Mouse (Mus musculus) limb, embryonic 11.5 days (tissue): ENCODE measurements at regions not wholly inside any gene's neighbourhood (a gene's known extent, or its start where the extent isn't known, plus 50 kb on each side); places are given as distances from the start of the nearest gene placed in this dataset.
A peak's percentile ranks its signal among the peaks of the same experiment; 100 is the strongest.

Experiments used
- ATAC-seq: fragments of 200-750 bp; cut with Nextera tagmentation; 2 replicates; pipeline ENCODE4 v1.8.0; 2017; ENCODE audit warnings: low read depth; ENCODE audit not compliant: insufficient number of reproducible peaks, low FRiP score, low TSS enrichment
- DNase-seq: peaks from one replicate; pipeline ENCODE4 v3.0.0-alpha.2; 2015; ENCODE audit warnings: low spot score
- H3K27ac ChIP-seq: fragments of 300-500 bp; sonication (generic); replicated peaks from 2 replicates; pipeline ENCODE4 v1.5.1; 2014; ENCODE audit warnings: low read depth, mild to moderate bottlenecking, low read length
- H3K27me3 ChIP-seq: fragments of 300-500 bp; sonication (generic); 2 replicates; pipeline ENCODE4 v1.6.1; 2014; ENCODE audit warnings: mild to moderate bottlenecking, low read length, mixed read lengths; ENCODE audit not compliant: control insufficient read depth, insufficient read depth
- H3K36me3 ChIP-seq: fragments of 300-500 bp; sonication (generic); 2 replicates; pipeline ENCODE4 v1.6.1; 2014; ENCODE audit warnings: mild to moderate bottlenecking, low read length, moderate library complexity, mixed read lengths; ENCODE audit not compliant: control insufficient read depth, insufficient read depth
- H3K4me1 ChIP-seq: fragments of 300-500 bp; sonication (generic); 2 replicates; pipeline ENCODE4 v1.6.1; 2014; ENCODE audit warnings: low read length, mixed read lengths; ENCODE audit not compliant: control insufficient read depth, insufficient read depth
- H3K4me2 ChIP-seq: fragments of 300-500 bp; sonication (generic); 2 replicates; pipeline ENCODE4 v1.6.1; 2014; ENCODE audit warnings: low read depth, mild to moderate bottlenecking, moderate library complexity; ENCODE audit not compliant: severe bottlenecking
- H3K4me3 ChIP-seq: fragments of 300-500 bp; sonication (generic); 2 replicates; pipeline ENCODE4 v1.5.1; 2014; ENCODE audit warnings: low read depth, low read length
- H3K9ac ChIP-seq: fragments of 300-500 bp; sonication (generic); 2 replicates; pipeline ENCODE4 v1.6.1; 2014; ENCODE audit warnings: mild to moderate bottlenecking, low read length
- H3K9me3 ChIP-seq: fragments of 300-500 bp; sonication (generic); 2 replicates; pipeline ENCODE4 v1.6.1; 2016; ENCODE audit warnings: low read length; ENCODE audit not compliant: control insufficient read depth
- WGBS: fragments of 180-500 bp; shearing (Covaris S2); extraction: QIAGEN DNeasy Blood & Tissue Kit; methylation state at CpG from one replicate; pipeline ENCODE4 v1.1.7; 2014; 5-methylcytosine and 5-hydroxymethylcytosine counted together

- H3K4me1 ChIP-seq, result peaks cover 3% of the 10 kb centered on the region; the same call in 1 of the 2 replicates
- no peak overlapping the region; the same call in 1 of the 2 replicates for H3K27ac ChIP-seq
- H3K9me3 ChIP-seq, result no peaks in the 10 kb centered on the region
- H3K27me3 ChIP-seq, result no peaks in the 10 kb centered on the region
- no peaks in the 10 kb centered on the region for H3K36me3 ChIP-seq
- no peak overlapping the region for H3K9ac ChIP-seq
- WGBS, result 41% methylated on average over 15 of the region's 15 CpGs
- no peak overlapping the region for H3K4me3 ChIP-seq
- ATAC-seq, result peak; percentile 62; the same call in 1 of the 2 replicates
- H3K4me2 ChIP-seq, result no peak overlapping the region
- peak; percentile 69 for DNase-seq
Measured at GRCm38 (mm10) chr11:111658362-111659309, 592.7 kb downstream of the Kcnj2 start.

GRCm38 (mm10) chr11:111663269-111663668, 597.3 kb downstream of the Kcnj2 start:
- H3K9me3 ChIP-seq, result no peaks in the 10 kb centered on the region
- no peak overlapping the region for H3K4me2 ChIP-seq
- no peak overlapping the region for H3K9ac ChIP-seq
- H3K4me1 ChIP-seq, result peaks cover 5% of the 10 kb centered on the region; the same call in 1 of the 2 replicates
- WGBS, result 21% methylated on average over 3 of the region's 3 CpGs
- ATAC-seq (no peak), DNase-seq (peak; percentile 48)
- no peak overlapping the region for H3K27ac ChIP-seq
- H3K36me3 ChIP-seq, result no peaks in the 10 kb centered on the region
- H3K27me3 ChIP-seq, result no peaks in the 10 kb centered on the region
- no peak overlapping the region for H3K4me3 ChIP-seq

GRCm38 (mm10) chr11:111666336-111666735, 600.4 kb downstream of the Kcnj2 start:
- ATAC-seq (no peak), DNase-seq (no peak)
- 42% methylated on average over 6 of the region's 6 CpGs for WGBS

GRCm38 (mm10) chr11:111671865-111672264, 605.9 kb downstream of the Kcnj2 start:
- Histone ChIP-seq H3K4me3 (no peak overlapping the region), H3K36me3 (no peaks in the 10 kb centered on the region), H3K27ac (no peak overlapping the region), H3K9ac (no peak overlapping the region), H3K4me2 (no peak overlapping the region), H3K27me3 (no peaks in the 10 kb centered on the region), H3K9me3 (no peaks in the 10 kb centered on the region), H3K4me1 (no peaks in the 10 kb centered on the region)
- no peak for ATAC-seq
- DNase-seq, result no peak
- WGBS, result 80% methylated on average over 2 of the region's 2 CpGs

More at GRCm38 (mm10) chr11:111666336-111666735, 600.4 kb downstream of the Kcnj2 start:
- no peaks in the 10 kb centered on the region for H3K9me3 ChIP-seq
- H3K4me1 ChIP-seq, result peaks cover 5% of the 10 kb centered on the region; the same call in 1 of the 2 replicates
- H3K27ac ChIP-seq, result no peak overlapping the region
- H3K4me2 ChIP-seq, result no peak overlapping the region
- H3K27me3 ChIP-seq, result no peaks in the 10 kb centered on the region
- no peak overlapping the region for H3K4me3 ChIP-seq
- H3K9ac ChIP-seq, result no peak overlapping the region
- H3K36me3 ChIP-seq, result no peaks in the 10 kb centered on the region

- DNase-seq (no peak), ATAC-seq (no peak)
- Histone ChIP-seq H3K27ac (no peak overlapping the region), H3K27me3 (no peaks in the 10 kb centered on the region), H3K4me3 (no peak overlapping the region), H3K4me2 (no peak overlapping the region), H3K4me1 (no peaks in the 10 kb centered on the region), H3K9ac (no peak overlapping the region), H3K36me3 (no peaks in the 10 kb centered on the region), H3K9me3 (no peaks in the 10 kb centered on the region)
- WGBS, result 74% methylated on average over 1 of the region's 1 CpGs
Measured at GRCm38 (mm10) chr11:111675673-111676072, 609.7 kb downstream of the Kcnj2 start.

GRCm38 (mm10) chr11:111682341-111682740, 616.4 kb downstream of the Kcnj2 start:
- Histone ChIP-seq H3K27me3 (no peaks in the 10 kb centered on the region), H3K4me3 (no peak overlapping the region), H3K4me1 (no peaks in the 10 kb centered on the region), H3K36me3 (no peaks in the 10 kb centered on the region), H3K27ac (no peak overlapping the region), H3K9me3 (no peaks in the 10 kb centered on the region), H3K9ac (no peak overlapping the region), H3K4me2 (no peak overlapping the region)
- DNase-seq, result no peak
- 83% methylated on average over 7 of the region's 7 CpGs for WGBS
- ATAC-seq, result no peak

- no peaks in the 10 kb centered on the region for H3K36me3 ChIP-seq
- no peak overlapping the region for H3K4me2 ChIP-seq
- no peak overlapping the region for H3K9ac ChIP-seq
- 94% methylated on average over 4 of the region's 4 CpGs for WGBS
- H3K9me3 ChIP-seq, result no peaks in the 10 kb centered on the region
- H3K4me3 ChIP-seq, result no peak overlapping the region
- no peaks in the 10 kb centered on the region for H3K27me3 ChIP-seq
- DNase-seq, result no peak
- no peaks in the 10 kb centered on the region for H3K4me1 ChIP-seq
- no peak for ATAC-seq
- no peak overlapping the region for H3K27ac ChIP-seq
Measured at GRCm38 (mm10) chr11:111683909-111684308, 617.9 kb downstream of the Kcnj2 start.

- Histone ChIP-seq H3K27me3 (no peaks in the 10 kb centered on the region), H3K4me1 (no peaks in the 10 kb centered on the region), H3K9me3 (no peaks in the 10 kb centered on the region), H3K9ac (no peak overlapping the region), H3K36me3 (no peaks in the 10 kb centered on the region), H3K27ac (no peak overlapping the region), H3K4me3 (no peak overlapping the region), H3K4me2 (no peak overlapping the region)
- no peak for ATAC-seq
- 59% methylated on average over 3 of the region's 3 CpGs for WGBS
- no peak for DNase-seq
Measured at GRCm38 (mm10) chr11:111687769-111688168, 621.8 kb downstream of the Kcnj2 start.
